Mouse (Mus musculus) heart, adult 8-10 months (tissue): ENCODE results near the gene Fhl2. TPM values are rescaled to one million over a fixed set of nuclear protein-coding genes. Genes with fewer than 3 reads are reported as not detected.

Experiments
- DNase-seq: peaks from one replicate; pipeline ENCODE4 v3.0.0; 2022; ENCODE audit warnings: low spot score
- total RNA-seq, 4 experiments: library from RNA; stranded (reverse); gene quantifications; 2 replicates each; pipeline ENCODE4 v1.2.4; 2022

Fhl2 gene
- 1,000 to 10,000 TPM; 1,741 to 2,078 (median 1,948) TPM for total RNA-seq

GRCm38 (mm10) chr1:43196661-43197241, at the start of gene Fhl2:
TSS of gene Fhl2 (minus strand) at chr1:43196984.
- DNase-seq = peak; percentile 60

- no peak for DNase-seq
Measured at GRCm38 (mm10) chr1:43245014-43245413, 48.2 kb upstream of the Fhl2 start.

GRCm38 (mm10) chr1:43241208-43241607, 44.4 kb upstream of the Fhl2 start:
- no peak for DNase-seq

GRCm38 (mm10) chr1:43239796-43240313, 43.1 kb upstream of the Fhl2 start:
- no peak for DNase-seq

- DNase-seq = no peak
Measured at GRCm38 (mm10) chr1:43238471-43238870, 41.7 kb upstream of the Fhl2 start.

- DNase-seq = no peak
Measured at GRCm38 (mm10) chr1:43237360-43238235, 40.8 kb upstream of the Fhl2 start.

GRCm38 (mm10) chr1:43225531-43226151, 28.9 kb upstream of the Fhl2 start:
- DNase-seq = no peak

GRCm38 (mm10) chr1:43224943-43225342, 28.2 kb upstream of the Fhl2 start:
- DNase-seq = no peak

GRCm38 (mm10) chr1:43224171-43224570, 27.4 kb upstream of the Fhl2 start:
- no peak for DNase-seq

- DNase-seq = no peak
Measured at GRCm38 (mm10) chr1:43223097-43223496, 26.3 kb upstream of the Fhl2 start.

GRCm38 (mm10) chr1:43218016-43218680, 21.4 kb upstream of the Fhl2 start:
- no peak for DNase-seq

- DNase-seq = no peak
Measured at GRCm38 (mm10) chr1:43215601-43216000, 18.8 kb upstream of the Fhl2 start.

- DNase-seq = no peak
Measured at GRCm38 (mm10) chr1:43211274-43211673, 14.5 kb upstream of the Fhl2 start.

GRCm38 (mm10) chr1:43210285-43210684, 13.5 kb upstream of the Fhl2 start:
- no peak for DNase-seq

GRCm38 (mm10) chr1:43207147-43207546, 10.4 kb upstream of the Fhl2 start:
- DNase-seq = no peak

- no peak for DNase-seq
Measured at GRCm38 (mm10) chr1:43203282-43203681, 6.5 kb upstream of the Fhl2 start.

- no peak for DNase-seq
Measured at GRCm38 (mm10) chr1:43202226-43202625, 5.4 kb upstream of the Fhl2 start.

- DNase-seq = no peak
Measured at GRCm38 (mm10) chr1:43201796-43202195, 5.0 kb upstream of the Fhl2 start.

GRCm38 (mm10) chr1:43199867-43200240, 3.1 kb upstream of the Fhl2 start:
- DNase-seq = no peak

GRCm38 (mm10) chr1:43199210-43199866, 2.6 kb upstream of the Fhl2 start:
- no peak for DNase-seq

GRCm38 (mm10) chr1:43196059-43196458, 725 bp downstream of the Fhl2 start:
- no peak for DNase-seq
